Mouse (Mus musculus) spleen, adult 2 months (tissue): ENCODE data around the gene Aacs.

Source experiments
- CTCF ChIP-seq: fragments of 200-500 bp; IDR thresholded peaks from 2 replicates; pipeline ENCODE4 v1.5.1; 2011; ENCODE audit warnings: mild to moderate bottlenecking, inconsistent platforms; ENCODE audit not compliant: insufficient read depth, insufficient read length, insufficient replicate concordance; ENCODE audit errors: extremely low read depth
- POLR2A ChIP-seq: fragments of 200-500 bp; IDR thresholded peaks from 2 replicates; pipeline ENCODE4 v1.6.1; 2011; ENCODE audit warnings: low read depth, low read length, inconsistent platforms

DNA sequence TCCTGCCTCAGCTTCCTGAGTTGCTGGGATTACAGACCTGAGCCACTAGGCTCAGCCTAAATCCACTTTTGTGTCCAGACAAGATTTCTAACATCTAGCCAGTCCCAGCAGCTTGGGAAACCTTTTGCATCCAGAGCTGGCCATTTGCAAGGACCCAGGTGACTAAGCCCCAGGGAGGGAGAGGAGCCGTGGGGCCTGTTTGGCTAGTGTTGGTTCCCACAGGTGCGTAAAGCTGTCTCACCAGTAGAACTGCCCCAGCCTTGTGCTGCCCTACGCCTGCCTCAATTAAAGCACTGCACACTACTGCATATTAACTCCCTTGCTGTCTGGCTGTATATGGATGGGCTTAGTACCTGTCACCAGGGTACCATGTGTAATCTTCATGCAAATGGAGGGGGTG is 3.8 kb downstream of the Aacs start:
- TF ChIP-seq CTCF (no peak), POLR2A (no peak)
